Mouse (Mus musculus): ENCODE results near the gene Gm8947. TPM values are rescaled to one million over a fixed set of nuclear protein-coding genes. Genes with fewer than 3 reads are reported as not detected.
"Not testable (repeated sequence)": the region's sequence is repeated elsewhere in the genome, so short reads cannot be mapped to it uniquely, and the experiment has no call there.

Gm8947 gene
- total and polyA plus RNA-seq, 3 experiments = 0.08 to 0.36 TPM; not detected in 1

- no peak for TF ChIP-seq BHLHE40 (IDR thresholded peaks at IDR 0.05; ENCODE audit: low read depth, low read length)
- no peak for TF ChIP-seq RAD21 (IDR thresholded peaks at IDR 0.05; ENCODE audit: low read depth, low read length)
- no peak for TF ChIP-seq TBP (conservative IDR thresholded peaks at IDR 0.05; ENCODE audit: low read depth, low read length)
- no peak for TF ChIP-seq KAT2A (IDR thresholded peaks at IDR 0.05; ENCODE audit: insufficient replicate concordance, low read length)
- TF ChIP-seq E2F4 (IDR thresholded peaks at IDR 0.05; ENCODE audit: insufficient replicate concordance, low read depth, low read length) = no peak
- no peak for TF ChIP-seq CHD1 (IDR thresholded peaks at IDR 0.05; ENCODE audit: low read depth, low read length)
- TF ChIP-seq HCFC1 (IDR thresholded peaks at IDR 0.05; ENCODE audit: low read depth, low read length) = no peak
- no peak for DNase-seq (ENCODE audit: extremely low read depth)
- no peak overlapping the region for H3K27ac ChIP-seq (ENCODE audit: insufficient read depth, low read depth)
- no peak overlapping the region for H3K9ac ChIP-seq (ENCODE audit: insufficient read depth, low read depth)
- in situ Hi-C loops (cut with MboI; ENCODE audit: low pct_ligation_motif_present, low pct_unique_long_range_greater_than_20kb, low sequenced_read_pairs) (no loop called here), dilution Hi-C loops (cut with MboI; ENCODE audit: extremely low pct_ligation_motif_present, extremely low pct_unique_long_range_greater_than_20kb, low sequenced_read_pairs) (no loop called here)
- peaks cover 0 to 26% of the 10 kb centered on the region in 2 experiments; a peak in 3 of 4 replicates for H3K4me1 ChIP-seq (ENCODE audit: control insufficient read depth in 1 of 2, insufficient read depth in 2 of 2)
- H3K4me3 ChIP-seq (replicated peaks in 1 of 3; ENCODE audit: low read depth in 2 of 3, low read length in 2 of 3, poor library complexity in 1 of 3) = no peak overlapping the region
- no peaks in the 10 kb centered on the region for H3K79me2 ChIP-seq (replicated peaks; ENCODE audit: control insufficient read depth, extremely low read depth, insufficient read depth, poor library complexity, severe bottlenecking)
- no peaks in the 10 kb centered on the region for H3K36me3 ChIP-seq (replicated peaks in 1 of 2; ENCODE audit: control insufficient read depth in 1 of 2, insufficient read depth in 1 of 2, low read length in 1 of 2)
- no peaks in the 10 kb centered on the region for H3K27me3 ChIP-seq (replicated peaks)
- no peaks in the 10 kb centered on the region for H3K9me3 ChIP-seq (replicated peaks; ENCODE audit: low read length)
- no peak overlapping the region for H3K4me2 ChIP-seq (ENCODE audit: insufficient read depth, low read depth, poor library complexity, severe bottlenecking)
These were observed 12.0 kb upstream of the Gm8947 start for GRCm38 (mm10) chr1:151180167-151180566.

- dilution Hi-C loops (cut with MboI; ENCODE audit: extremely low pct_ligation_motif_present, extremely low pct_unique_long_range_greater_than_20kb, low sequenced_read_pairs); H3K9ac ChIP-seq (ENCODE audit: insufficient read depth, low read depth); in situ Hi-C loops (cut with MboI; ENCODE audit: low pct_ligation_motif_present, low pct_unique_long_range_greater_than_20kb, low sequenced_read_pairs): not testable (repeated sequence)
These were observed 9.9 kb upstream of the Gm8947 start, which contains the start of gene Gm47985 for GRCm38 (mm10) chr1:151182266-151182665. Gm47985 (plus strand) TSS chr1:151182537.

DNA sequence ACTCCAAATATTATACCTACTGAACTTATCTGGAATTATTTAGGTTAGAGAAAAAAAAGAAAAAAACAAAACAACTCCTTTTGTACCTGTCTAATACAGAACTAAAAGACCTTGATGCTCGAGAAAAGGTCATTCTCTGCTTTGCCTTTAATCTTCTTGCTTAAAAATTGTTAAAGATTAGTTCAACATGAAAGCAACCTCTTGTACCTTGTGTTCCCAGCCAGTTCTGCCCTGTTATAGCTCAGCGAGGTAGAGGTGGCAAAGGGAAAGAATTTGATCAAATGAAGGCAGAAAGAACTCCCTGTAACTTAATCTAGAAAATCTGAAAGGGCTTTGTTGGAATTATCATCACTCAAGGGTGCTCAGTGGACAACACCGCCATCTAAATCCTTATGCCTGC lies 6.0 kb upstream of the Gm8947 start:
- H3K27ac ChIP-seq (ENCODE audit: insufficient read depth, low read depth); in situ Hi-C loops (cut with MboI; ENCODE audit: low pct_ligation_motif_present, low pct_unique_long_range_greater_than_20kb, low sequenced_read_pairs); H3K9ac ChIP-seq (ENCODE audit: insufficient read depth, low read depth); dilution Hi-C loops (cut with MboI; ENCODE audit: extremely low pct_ligation_motif_present, extremely low pct_unique_long_range_greater_than_20kb, low sequenced_read_pairs); H3K36me3 ChIP-seq (replicated peaks in 1 of 2; ENCODE audit: control insufficient read depth in 1 of 2, insufficient read depth in 1 of 2, low read length in 1 of 2); DNase-seq (ENCODE audit: extremely low read depth); H3K27me3 ChIP-seq (replicated peaks); H3K4me2 ChIP-seq (ENCODE audit: insufficient read depth, low read depth, poor library complexity, severe bottlenecking); H3K4me3 ChIP-seq (replicated peaks in 1 of 3; ENCODE audit: low read depth in 2 of 3, low read length in 2 of 3, poor library complexity in 1 of 3); H3K79me2 ChIP-seq (replicated peaks; ENCODE audit: control insufficient read depth, extremely low read depth, insufficient read depth, poor library complexity, severe bottlenecking); H3K9me3 ChIP-seq (replicated peaks; ENCODE audit: low read length): not testable (repeated sequence)
- H3K4me1 ChIP-seq (ENCODE audit: control insufficient read depth in 1 of 2, insufficient read depth in 2 of 2) = peaks cover 0 to 12% of the 10 kb centered on the region in 2 experiments; a peak in 2 of 4 replicates

More at GRCm38 (mm10) chr1:151182266-151182665, 9.9 kb upstream of the Gm8947 start, which contains the start of gene Gm47985:
- not testable (repeated sequence) for H3K4me3 ChIP-seq (replicated peaks in 1 of 3; ENCODE audit: low read depth in 2 of 3, low read length in 2 of 3, poor library complexity in 1 of 3); H3K79me2 ChIP-seq (replicated peaks; ENCODE audit: control insufficient read depth, extremely low read depth, insufficient read depth, poor library complexity, severe bottlenecking); H3K27ac ChIP-seq (ENCODE audit: insufficient read depth, low read depth); H3K27me3 ChIP-seq (replicated peaks); H3K36me3 ChIP-seq (replicated peaks in 1 of 2; ENCODE audit: control insufficient read depth in 1 of 2, insufficient read depth in 1 of 2, low read length in 1 of 2); H3K4me2 ChIP-seq (ENCODE audit: insufficient read depth, low read depth, poor library complexity, severe bottlenecking); H3K9me3 ChIP-seq (replicated peaks; ENCODE audit: low read length); DNase-seq (ENCODE audit: extremely low read depth)
- peaks cover 0 to 15% of the 10 kb centered on the region in 2 experiments; a peak in 2 of 4 replicates for H3K4me1 ChIP-seq (ENCODE audit: control insufficient read depth in 1 of 2, insufficient read depth in 2 of 2)

GRCm38 (mm10) chr1:151186879-151187424 lies 5.2 kb upstream of the Gm8947 start:
- H3K4me3 ChIP-seq (replicated peaks in 1 of 3; ENCODE audit: low read depth in 2 of 3, low read length in 2 of 3, poor library complexity in 1 of 3); DNase-seq (ENCODE audit: extremely low read depth): not testable (repeated sequence)
- peaks cover 0 to 12% of the 10 kb centered on the region in 2 experiments; a peak in 2 of 4 replicates for H3K4me1 ChIP-seq (ENCODE audit: control insufficient read depth in 1 of 2, insufficient read depth in 2 of 2)

More at GRCm38 (mm10) chr1:151186879-151187424, 5.2 kb upstream of the Gm8947 start:
- dilution Hi-C loops (cut with MboI; ENCODE audit: extremely low pct_ligation_motif_present, extremely low pct_unique_long_range_greater_than_20kb, low sequenced_read_pairs); H3K27ac ChIP-seq (ENCODE audit: insufficient read depth, low read depth); H3K9me3 ChIP-seq (replicated peaks; ENCODE audit: low read length); H3K9ac ChIP-seq (ENCODE audit: insufficient read depth, low read depth); H3K4me2 ChIP-seq (ENCODE audit: insufficient read depth, low read depth, poor library complexity, severe bottlenecking); H3K36me3 ChIP-seq (replicated peaks in 1 of 2; ENCODE audit: control insufficient read depth in 1 of 2, insufficient read depth in 1 of 2, low read length in 1 of 2); H3K27me3 ChIP-seq (replicated peaks); H3K79me2 ChIP-seq (replicated peaks; ENCODE audit: control insufficient read depth, extremely low read depth, insufficient read depth, poor library complexity, severe bottlenecking); in situ Hi-C loops (cut with MboI; ENCODE audit: low pct_ligation_motif_present, low pct_unique_long_range_greater_than_20kb, low sequenced_read_pairs): not testable (repeated sequence)
